Mouse (Mus musculus) limb, embryonic 14.5 days (tissue): ENCODE results near the gene Scd3. TPM values are rescaled to one million over a fixed set of nuclear protein-coding genes. Genes with fewer than 3 reads are reported as not detected.
"Not testable (repeated sequence)": the region's sequence is repeated elsewhere in the genome, so short reads cannot be mapped to it uniquely, and the experiment has no call there.

Experiments used
- ATAC-seq: fragments of 200-750 bp; cut with Nextera tagmentation; 2 replicates; pipeline ENCODE4 v1.8.0; 2017; ENCODE audit warnings: low read depth, moderate number of reproducible peaks, moderate TSS enrichment; ENCODE audit not compliant: low FRiP score
- DNase-seq: peaks from one replicate; pipeline ENCODE4 v3.0.0-alpha.2; 2015; ENCODE audit warnings: low spot score
- H3K27ac ChIP-seq: fragments of 300-500 bp; sonication (generic); replicated peaks from 2 replicates; pipeline ENCODE4 v1.5.1; 2014; ENCODE audit warnings: low read depth, mild to moderate bottlenecking, low read length, moderate library complexity, mixed read lengths
- H3K27me3 ChIP-seq: fragments of 300-500 bp; sonication (generic); 2 replicates; pipeline ENCODE4 v1.6.1; 2014; ENCODE audit warnings: low read length, mixed read lengths; ENCODE audit not compliant: control insufficient read depth, insufficient read depth
- H3K36me3 ChIP-seq: fragments of 300-500 bp; sonication (generic); 2 replicates; pipeline ENCODE4 v1.6.1; 2014; ENCODE audit warnings: mild to moderate bottlenecking, low read length, moderate library complexity, mixed read lengths; ENCODE audit not compliant: control insufficient read depth, insufficient read depth
- H3K4me1 ChIP-seq: fragments of 300-500 bp; sonication (generic); 2 replicates; pipeline ENCODE4 v1.6.1; 2014; ENCODE audit warnings: antibody characterized with exemption, low read length, mixed read lengths; ENCODE audit not compliant: control insufficient read depth, insufficient read depth
- H3K4me2 ChIP-seq: fragments of 300-500 bp; sonication (generic); replicated peaks from 2 replicates; pipeline ENCODE4 v1.6.1; 2014; ENCODE audit warnings: low read depth, mild to moderate bottlenecking, low read length, moderate library complexity; ENCODE audit not compliant: severe bottlenecking
- H3K4me3 ChIP-seq: fragments of 300-500 bp; sonication (generic); replicated peaks from 2 replicates; pipeline ENCODE4 v1.5.1; 2014; ENCODE audit warnings: low read length
- H3K9ac ChIP-seq: fragments of 300-500 bp; sonication (generic); 2 replicates; pipeline ENCODE4 v1.6.1; 2014; ENCODE audit warnings: mild to moderate bottlenecking, low read depth, low read length, moderate library complexity; ENCODE audit not compliant: severe bottlenecking
- H3K9me3 ChIP-seq: fragments of 300-500 bp; sonication (generic); 2 replicates; pipeline ENCODE4 v1.6.1; 2016; ENCODE audit warnings: low read length; ENCODE audit not compliant: control insufficient read depth
- POLR2A ChIP-seq: fragments of 200-500 bp; IDR thresholded peaks from 2 replicates; pipeline ENCODE4 v1.8.0; 2012; ENCODE audit warnings: inconsistent platforms, mild to moderate bottlenecking, moderate library complexity, borderline replicate concordance; ENCODE audit not compliant: insufficient read depth, insufficient read length; ENCODE audit errors: extremely low read depth
- WGBS: fragments of 180-500 bp; shearing (Covaris S2); extraction: QIAGEN DNeasy Blood & Tissue Kit; methylation state at CpG from one replicate; pipeline ENCODE4 v1.1.7; 2014; 5-methylcytosine and 5-hydroxymethylcytosine counted together
- polyA plus RNA-seq, 2 experiments: library from polyadenylated mRNA; depleted of rRNA in 1 of 2; stranded (reverse) in 1 of 2; unstranded in 1 of 2; fragments of >200 nt; fragmentation: Nextera tagmentation in 1 of 2; extraction: Ambion mirVana in 1 of 2; gene quantifications; 2 replicates each; pipeline versions ENCODE4 v1.2.1 to v1.2.3; 2012 to 2014

The Scd3 gene
- polyA plus RNA-seq, 2 experiments = 0.21 TPM; not detected in 1

GRCm38 (mm10) chr19:44280755-44281154 is 77.7 kb downstream of the Scd3 start:
- WGBS = 6% methylated on average over 6 of the region's 6 CpGs
- TF ChIP-seq POLR2A = no peak
- Histone ChIP-seq H3K27ac (peak overlapping the region; percentile 52), H3K9me3 (no peaks in the 10 kb centered on the region), H3K9ac (no peak overlapping the region), H3K36me3 (no peaks in the 10 kb centered on the region), H3K4me3 (no peak overlapping the region), H3K4me2 (no peak overlapping the region), H3K4me1 (peaks cover 43% of the 10 kb centered on the region), H3K27me3 (no peaks in the 10 kb centered on the region)
- ATAC-seq (no peak), DNase-seq (peak; percentile 79)

DNA sequence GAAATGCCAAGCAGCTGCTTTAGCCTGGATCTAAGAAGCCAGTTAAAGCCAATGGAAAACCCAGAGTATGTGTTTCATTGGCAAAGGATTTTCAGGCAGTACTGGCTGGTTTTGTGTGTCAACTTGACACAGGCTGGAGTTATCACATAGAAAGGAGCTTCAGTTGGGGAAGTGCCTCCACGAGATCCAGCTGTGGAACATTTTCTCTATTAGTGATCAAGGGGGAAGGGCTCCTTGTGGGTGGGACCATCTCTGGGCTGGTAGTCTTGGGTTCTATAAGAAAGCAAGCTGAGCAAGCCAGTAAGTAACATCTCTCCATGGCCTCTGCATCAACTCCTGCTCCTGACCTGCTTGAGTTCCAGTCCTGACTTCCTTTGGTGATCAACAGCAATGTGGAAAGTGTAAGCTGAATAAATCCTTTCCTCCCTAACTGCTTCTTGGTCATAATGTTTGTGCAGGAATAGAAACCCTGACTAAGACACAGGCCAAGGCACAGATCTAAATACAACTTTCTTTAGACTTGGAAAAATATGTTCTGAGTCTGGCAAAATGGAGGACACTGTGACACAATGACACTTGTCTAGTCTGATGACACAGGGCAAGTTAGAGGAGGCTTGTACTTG is 78.9 kb downstream of the Scd3 start:
- not testable (repeated sequence) for H3K4me3 ChIP-seq, H3K27me3 ChIP-seq, ATAC-seq, H3K4me2 ChIP-seq, H3K36me3 ChIP-seq, H3K9me3 ChIP-seq, DNase-seq, H3K9ac ChIP-seq
- Histone ChIP-seq H3K4me1 (peaks cover 40% of the 10 kb centered on the region), H3K27ac (peak overlapping the region; percentile 73)
- 0% methylated on average over 1 of the region's 1 CpGs for WGBS

- H3K4me2 ChIP-seq = no peak overlapping the region; the same call in 1 of the 2 replicates
- no peak overlapping the region for H3K9ac ChIP-seq
Measured at GRCm38 (mm10) chr19:44282534-44283156, 79.6 kb downstream of the Scd3 start.

GRCm38 (mm10) chr19:44283157-44284024 is 80.3 kb downstream of the Scd3 start:
- H3K27ac ChIP-seq = peak overlapping the region; percentile 93
- peak overlapping the region; percentile 76 for H3K4me2 ChIP-seq
- peaks cover 40% of the 10 kb centered on the region for H3K4me1 ChIP-seq
- H3K36me3 ChIP-seq = no peaks in the 10 kb centered on the region
- peak overlapping the region; percentile 39 for H3K4me3 ChIP-seq
- no peaks in the 10 kb centered on the region for H3K9me3 ChIP-seq
- TF ChIP-seq POLR2A = no peak
- DNase-seq = no peak
- peak overlapping the region; percentile 26; the same call in 1 of the 2 replicates for H3K9ac ChIP-seq
- WGBS = 25% methylated on average over 15 of the region's 15 CpGs
- no peaks in the 10 kb centered on the region for H3K27me3 ChIP-seq
- no peak for ATAC-seq

More at GRCm38 (mm10) chr19:44282534-44283156, 79.6 kb downstream of the Scd3 start:
- Histone ChIP-seq H3K4me1 (peaks cover 40% of the 10 kb centered on the region), H3K27ac (peak overlapping the region; percentile 93), H3K4me3 (no peak overlapping the region), H3K36me3 (no peaks in the 10 kb centered on the region), H3K9me3 (no peaks in the 10 kb centered on the region), H3K27me3 (no peaks in the 10 kb centered on the region)
- DNase-seq (no peak), ATAC-seq (no peak)
- 22% methylated on average over 9 of the region's 9 CpGs for WGBS
- no peak for TF ChIP-seq POLR2A

- H3K36me3 ChIP-seq = no peaks in the 10 kb centered on the region
- H3K4me3 ChIP-seq = peak overlapping the region; percentile 39
- peak overlapping the region; percentile 37 for H3K9ac ChIP-seq
- H3K4me1 ChIP-seq = peaks cover 40% of the 10 kb centered on the region
- peak overlapping the region; percentile 76 for H3K4me2 ChIP-seq
- ATAC-seq (peak; percentile 99), DNase-seq (peak; percentile 98)
- H3K9me3 ChIP-seq = no peaks in the 10 kb centered on the region
- peak; percentile 81; the same call in 1 of the 2 replicates for TF ChIP-seq POLR2A
- no peaks in the 10 kb centered on the region for H3K27me3 ChIP-seq
- WGBS = 1% methylated on average over 35 of the region's 38 CpGs
- H3K27ac ChIP-seq = peak overlapping the region; percentile 93
Measured at GRCm38 (mm10) chr19:44284025-44284695, 81.1 kb downstream of the Scd3 start.
